In genomic region chr9:106473081-106473752, GRCm38 (mm10) we compare ENCODE assay signal across 11 mouse cellular contexts. TPM values are rescaled to one million over a fixed set of nuclear protein-coding genes. Genes with fewer than 3 reads are reported as not detected.
DNase-seq lines count a peak whose midpoint lies in the region; ATAC-seq lines count a peak whose summit lies in the region.
"Had no signal": no experiment of that assay in that cellular context is flagged by ENCODE, and none has a peak within 500 bp of the region (broad histone marks: within the 10 kb centered on the region; RNA-seq: fewer than 3 reads in every experiment).

No protein-coding gene starts in this region.

- no peak overlapping the region for H3K4me2 ChIP-seq in hindbrain, embryonic 14.5 days (replicated peaks)
- H3K4me2 ChIP-seq: embryonic facial prominence, embryonic 12.5 days had no signal

- H3K9me3 ChIP-seq in hindbrain, embryonic 10.5 days, result no peaks in the 10 kb centered on the region
- no peaks in the 10 kb centered on the region for H3K9me3 ChIP-seq in hindbrain, embryonic 14.5 days (ENCODE audit: control insufficient read depth, low read length)
- H3K9me3 ChIP-seq: embryonic facial prominence, embryonic 12.5 days had no signal

- H3K9ac ChIP-seq in hindbrain, embryonic 14.5 days, result no peak overlapping the region

- no peak for DNase-seq in hindbrain, embryonic 10.5 days (ENCODE audit: low spot score)
- no peak for DNase-seq in hindbrain, embryonic 14.5 days (ENCODE audit: low spot score)
- DNase-seq in urinary bladder, adult 2 months (ENCODE audit: low spot score), result peak; percentile 25
- no peak for DNase-seq in urinary bladder, postnatal 36 days (ENCODE audit: low spot score in 2 of 2)
- peak; percentile 4 to 5 for DNase-seq in heart, postnatal 14 days
- peak; percentile 2 for DNase-seq in right cerebral cortex, postnatal 4 days
- no peak for DNase-seq in embryo, embryonic 11 days
- DNase-seq: lung, adult 18-20 months had no signal

- H3K27me3 ChIP-seq in hindbrain, embryonic 10.5 days (ENCODE audit: insufficient read depth, poor library complexity, severe bottlenecking), result peaks cover 20% of the 10 kb centered on the region
- H3K27me3 ChIP-seq in hindbrain, embryonic 14.5 days (ENCODE audit: control insufficient read depth, insufficient read depth, low read length), result peaks cover 3% of the 10 kb centered on the region; the same call in 1 of the 2 replicates
- H3K27me3 ChIP-seq: embryonic facial prominence, embryonic 12.5 days had no signal

- H3K4me1 ChIP-seq in hindbrain, embryonic 10.5 days (replicated peaks), result peaks cover 79% of the 10 kb centered on the region
- peaks cover 7% of the 10 kb centered on the region for H3K4me1 ChIP-seq in hindbrain, embryonic 14.5 days (replicated peaks; ENCODE audit: control insufficient read depth, insufficient read depth, low read length)

- no peak overlapping the region for H3K4me3 ChIP-seq in hindbrain, embryonic 10.5 days
- no peak overlapping the region for H3K4me3 ChIP-seq in hindbrain, embryonic 14.5 days (replicated peaks; ENCODE audit: low read length)
- H3K4me3 ChIP-seq: embryonic facial prominence, embryonic 12.5 days had no signal

- intact Hi-C loops in heart, postnatal 14 days (cut with DNase I), result no loop called here

- 91% methylated on average over 16 of the region's 16 CpGs for WGBS in hindbrain, embryonic 10.5 days
- WGBS in hindbrain, embryonic 14.5 days, result 87% methylated on average over 16 of the region's 16 CpGs

- H3K36me3 ChIP-seq in hindbrain, embryonic 10.5 days, result no peaks in the 10 kb centered on the region
- no peaks in the 10 kb centered on the region for H3K36me3 ChIP-seq in hindbrain, embryonic 14.5 days (replicated peaks; ENCODE audit: control insufficient read depth, insufficient read depth)
- H3K36me3 ChIP-seq: embryonic facial prominence, embryonic 12.5 days had no signal

- no peak for ATAC-seq in hindbrain, embryonic 14.5 days (ENCODE audit: low FRiP score)
- ATAC-seq in activated CD4-positive, CD25-positive, alpha-beta regulatory T cell, adult 4 months, result no peak
- ATAC-seq: midbrain, embryonic 16.5 days had no signal

- peak overlapping the region; percentile 81; the same call in 1 of the 2 replicates for H3K27ac ChIP-seq in hindbrain, embryonic 10.5 days
- no peak overlapping the region for H3K27ac ChIP-seq in hindbrain, embryonic 14.5 days

RNA-seq across cellular contexts. Expression of gene Rrp9, which starts 2.5 kb away (rescaled TPM):
- polyA plus RNA-seq in hindbrain, embryonic 10.5 days (2016; fragmentation: Nextera tagmentation; extraction: Ambion mirVana), result 64.1 and 76.2 TPM in 2 replicates
- 34.5 and 35.7 TPM in 2 replicates for polyA plus RNA-seq in hindbrain, embryonic 14.5 days (2014; fragmentation: Nextera tagmentation; extraction: Ambion mirVana)
- 30.6 and 31.0 TPM in 2 replicates for polyA plus RNA-seq in urinary bladder, adult 2 months (2012; rRNA removed)
- 10 to 100 TPM; 19.3 to 20.3 TPM for total RNA-seq in heart, postnatal 14 days (2021)
- polyA plus RNA-seq in activated CD4-positive, CD25-positive, alpha-beta regulatory T cell, adult 4 months (2017; shearing (Covaris generic)), result 10 to 100 TPM; 23.1 to 33.9 TPM

RNA-seq across cellular contexts. Expression of gene Parp3, which starts 3.5 kb away (rescaled TPM):
- 1.6 and 1.8 TPM in 2 replicates for polyA plus RNA-seq in hindbrain, embryonic 10.5 days (2016; fragmentation: Nextera tagmentation; extraction: Ambion mirVana)
- polyA plus RNA-seq in hindbrain, embryonic 14.5 days (2014; fragmentation: Nextera tagmentation; extraction: Ambion mirVana), result 0.52 and 0.91 TPM in 2 replicates
- polyA plus RNA-seq in urinary bladder, adult 2 months (2012; rRNA removed), result 70.2 and 82.3 TPM in 2 replicates
- 10 to 100 TPM; 18.1 to 19.0 TPM for total RNA-seq in heart, postnatal 14 days (2021)
- polyA plus RNA-seq in activated CD4-positive, CD25-positive, alpha-beta regulatory T cell, adult 4 months (2017; shearing (Covaris generic)), result 10 to 100 TPM; 36.0 to 48.1 TPM

RNA-seq across cellular contexts. Expression of gene Gpr62, which starts 7.5 kb away (rescaled TPM):
- polyA plus RNA-seq in hindbrain, embryonic 10.5 days (2016; fragmentation: Nextera tagmentation; extraction: Ambion mirVana), result 0.10 and 0.17 TPM in 2 replicates
- 0.87 and 1.0 TPM in 2 replicates for polyA plus RNA-seq in hindbrain, embryonic 14.5 days (2014; fragmentation: Nextera tagmentation; extraction: Ambion mirVana)
- polyA plus RNA-seq in urinary bladder, adult 2 months (2012; rRNA removed), result 0.29 and 0.33 TPM in 2 replicates
- under 1 TPM in 1 of 2 experiments, not detected in 1; 0.10 TPM for total RNA-seq in heart, postnatal 14 days (2021)
- not detected for polyA plus RNA-seq in activated CD4-positive, CD25-positive, alpha-beta regulatory T cell, adult 4 months (2017; shearing (Covaris generic))

RNA-seq across cellular contexts. Expression of gene Pcbp4, which starts 20.1 kb away (rescaled TPM):
- 395 and 430 TPM in 2 replicates for polyA plus RNA-seq in hindbrain, embryonic 10.5 days (2016; fragmentation: Nextera tagmentation; extraction: Ambion mirVana)
- 183 and 186 TPM in 2 replicates for polyA plus RNA-seq in hindbrain, embryonic 14.5 days (2014; fragmentation: Nextera tagmentation; extraction: Ambion mirVana)
- 42.5 and 47.9 TPM in 2 replicates for polyA plus RNA-seq in urinary bladder, adult 2 months (2012; rRNA removed)
- 10 to 100 TPM; 62.4 to 68.8 TPM for total RNA-seq in heart, postnatal 14 days (2021)
- 1 to 10 TPM; 4.5 to 4.8 TPM for polyA plus RNA-seq in activated CD4-positive, CD25-positive, alpha-beta regulatory T cell, adult 4 months (2017; shearing (Covaris generic))

RNA-seq across cellular contexts. Expression of gene Abhd14a, which starts 25.7 kb away (rescaled TPM):
- polyA plus RNA-seq in hindbrain, embryonic 10.5 days (2016; fragmentation: Nextera tagmentation; extraction: Ambion mirVana), result 39.7 and 41.9 TPM in 2 replicates
- 57.7 and 69.8 TPM in 2 replicates for polyA plus RNA-seq in hindbrain, embryonic 14.5 days (2014; fragmentation: Nextera tagmentation; extraction: Ambion mirVana)
- 44.9 and 46.9 TPM in 2 replicates for polyA plus RNA-seq in urinary bladder, adult 2 months (2012; rRNA removed)
- total RNA-seq in heart, postnatal 14 days (2021), result 10 to 100 TPM; 21.9 to 22.0 TPM
- polyA plus RNA-seq in activated CD4-positive, CD25-positive, alpha-beta regulatory T cell, adult 4 months (2017; shearing (Covaris generic)), result 10 to 100 TPM; 12.7 to 13.0 TPM

Comparison
In these comparisons a context has a peak if more than half of its experiments do, and no peak if none do; other contexts are left out.
1. DNase-seq: peak in urinary bladder, adult 2 months (single experiment), heart, postnatal 14 days (2 of 2) and right cerebral cortex, postnatal 4 days (single experiment); none in hindbrain, embryonic 10.5 days (single experiment), hindbrain, embryonic 14.5 days (single experiment), urinary bladder, postnatal 36 days (0 of 2) and embryo, embryonic 11 days (single experiment).
2. RNA of gene Parp3, which starts 3.5 kb away (polyA plus RNA-seq): 70.2 to 82.3 TPM in urinary bladder, adult 2 months and 36.0 to 48.1 TPM in activated CD4-positive, CD25-positive, alpha-beta regulatory T cell, adult 4 months; 1.6 to 1.8 TPM in hindbrain, embryonic 10.5 days and 0.52 to 0.91 TPM in hindbrain, embryonic 14.5 days; every median in the first group is over 10 times any median in the second.